Mouse (Mus musculus) forebrain, embryonic 10.5 days (tissue): ENCODE results near the gene Wdr27. TPM values are rescaled to one million over a fixed set of nuclear protein-coding genes. Genes with fewer than 3 reads are reported as not detected.
"Not testable (repeated sequence)": the region's sequence is repeated elsewhere in the genome, so short reads cannot be mapped to it uniquely, and the experiment has no call there.

Experiments used
- DNase-seq: peaks from one replicate; pipeline ENCODE4 v3.0.0-alpha.2; 2017; ENCODE audit warnings: low spot score; ENCODE audit errors: extremely low spot score
- H3K27ac ChIP-seq: fragments of 300-500 bp; sonication (generic); 2 replicates; pipeline ENCODE4 v1.5.1; 2016; ENCODE audit warnings: mild to moderate bottlenecking
- H3K27me3 ChIP-seq: fragments of 300-500 bp; sonication (generic); 2 replicates; pipeline ENCODE4 v1.6.1; 2016; ENCODE audit warnings: mild to moderate bottlenecking; ENCODE audit not compliant: poor library complexity, severe bottlenecking
- H3K36me3 ChIP-seq: fragments of 300-500 bp; sonication (generic); replicated peaks from 2 replicates; pipeline ENCODE4 v1.6.1; 2016; ENCODE audit warnings: mild to moderate bottlenecking, moderate library complexity
- H3K4me1 ChIP-seq: fragments of 300-500 bp; sonication (generic); 2 replicates; pipeline ENCODE4 v1.6.1; 2016
- H3K4me3 ChIP-seq: fragments of 300-500 bp; sonication (generic); 2 replicates; pipeline ENCODE4 v1.5.1; 2016; ENCODE audit warnings: mild to moderate bottlenecking, moderate library complexity
- H3K9me3 ChIP-seq: fragments of 300-500 bp; sonication (generic); 2 replicates; pipeline ENCODE4 v1.6.1; 2016; ENCODE audit warnings: mild to moderate bottlenecking, moderate library complexity
- WGBS: fragments of 180-500 bp; shearing (Covaris S2); methylation state at CpG from one replicate; pipeline ENCODE4 v1.1.7; 2016; 5-methylcytosine and 5-hydroxymethylcytosine counted together
- polyA plus RNA-seq: library from polyadenylated mRNA; unstranded; fragments of >200 nt; fragmentation: Nextera tagmentation; extraction: Ambion mirVana; gene quantifications from 2 replicates; pipeline ENCODE4 v1.2.1, GENCODE M21; 2016

Wdr27 gene
- polyA plus RNA-seq, 1 experiment from 2014 or later: 5.1 TPM

DNA sequence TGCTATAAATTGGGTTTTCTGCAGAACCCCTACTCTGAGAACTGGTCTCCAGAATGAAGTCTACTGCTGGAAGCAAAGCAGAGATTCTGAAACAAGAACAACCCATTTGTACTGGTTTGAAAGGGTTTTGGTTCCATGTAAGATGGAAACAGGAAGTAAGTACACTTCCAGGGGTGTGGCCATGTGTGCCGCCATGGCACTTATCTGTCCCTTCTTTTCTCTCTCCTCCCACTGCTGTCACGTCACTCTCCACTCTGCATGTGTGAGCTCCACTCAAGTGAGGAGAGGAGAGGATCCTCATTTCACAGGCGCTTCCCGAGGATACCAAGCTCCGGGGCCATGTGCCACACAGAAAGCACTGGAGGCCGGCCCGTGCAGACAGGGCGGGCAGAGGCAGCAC is 10.5 kb upstream of the Wdr27 start:
- H3K4me1 ChIP-seq: no peaks in the 10 kb centered on the region
- H3K9me3 ChIP-seq: no peaks in the 10 kb centered on the region
- H3K27me3 ChIP-seq: no peaks in the 10 kb centered on the region
- no peak overlapping the region for H3K4me3 ChIP-seq
- peaks cover 64% of the 10 kb centered on the region for H3K36me3 ChIP-seq
- H3K27ac ChIP-seq: no peak overlapping the region
- no peak for DNase-seq
- 88% methylated on average over 8 of the region's 8 CpGs for WGBS

DNA sequence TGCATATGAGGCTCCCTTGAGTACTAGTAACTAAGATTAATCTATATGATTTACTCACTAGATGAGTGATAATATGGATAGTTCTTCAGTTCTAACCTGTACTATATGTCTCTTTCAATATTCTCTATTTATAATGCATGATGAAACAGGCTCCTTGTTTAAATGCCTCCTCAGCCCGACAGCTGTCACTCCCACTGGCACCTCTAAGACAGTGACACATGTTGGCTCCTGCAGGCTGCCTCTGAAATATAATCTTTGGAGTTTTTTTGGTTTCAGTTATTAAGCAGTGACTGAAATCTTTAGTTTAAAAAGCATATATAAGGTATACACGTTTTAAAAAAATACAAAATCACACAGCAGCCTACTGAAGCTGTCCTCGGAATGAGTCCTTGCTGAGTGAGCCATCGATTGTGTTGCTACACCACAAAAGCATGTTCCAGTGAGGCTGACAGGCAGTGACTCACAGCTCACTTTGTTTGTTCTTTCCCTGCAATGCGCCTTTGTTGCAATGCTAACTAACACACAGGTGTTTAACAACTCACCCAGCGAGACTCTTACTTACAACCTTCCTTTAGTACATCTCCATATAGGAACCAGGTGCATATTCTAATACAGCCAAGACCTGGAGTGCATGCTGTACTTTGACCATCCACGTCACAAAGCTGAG is 6.3 kb upstream of the Wdr27 start:
- Histone ChIP-seq H3K36me3 (peaks cover 87% of the 10 kb centered on the region), H3K4me1 (peaks cover 8% of the 10 kb centered on the region), H3K4me3 (no peak overlapping the region), H3K9me3 (no peaks in the 10 kb centered on the region), H3K27me3 (no peaks in the 10 kb centered on the region), H3K27ac (no peak overlapping the region)
- 90% methylated on average over 7 of the region's 7 CpGs for WGBS
- no peak for DNase-seq

GRCm38 (mm10) chr17:14944551-14944950 is 1.6 kb upstream of the Wdr27 start:
- Histone ChIP-seq H3K36me3 (peaks cover 53% of the 10 kb centered on the region), H3K27ac (no peak overlapping the region), H3K27me3 (no peaks in the 10 kb centered on the region), H3K4me1 (peaks cover 30% of the 10 kb centered on the region), H3K4me3 (peak overlapping the region; percentile 83), H3K9me3 (no peaks in the 10 kb centered on the region)
- 88% methylated on average over 1 of the region's 1 CpGs for WGBS
- no peak for DNase-seq

GRCm38 (mm10) chr17:14943729-14944059 is 736 bp upstream of the Wdr27 start:
- DNase-seq: no peak
- Histone ChIP-seq H3K9me3 (no peaks in the 10 kb centered on the region), H3K27me3 (no peaks in the 10 kb centered on the region), H3K4me3 (peak overlapping the region; percentile 83), H3K4me1 (peaks cover 30% of the 10 kb centered on the region), H3K36me3 (peaks cover 44% of the 10 kb centered on the region), H3K27ac (peak overlapping the region; percentile 85)
- WGBS: 26% methylated on average over 16 of the region's 16 CpGs

DNA sequence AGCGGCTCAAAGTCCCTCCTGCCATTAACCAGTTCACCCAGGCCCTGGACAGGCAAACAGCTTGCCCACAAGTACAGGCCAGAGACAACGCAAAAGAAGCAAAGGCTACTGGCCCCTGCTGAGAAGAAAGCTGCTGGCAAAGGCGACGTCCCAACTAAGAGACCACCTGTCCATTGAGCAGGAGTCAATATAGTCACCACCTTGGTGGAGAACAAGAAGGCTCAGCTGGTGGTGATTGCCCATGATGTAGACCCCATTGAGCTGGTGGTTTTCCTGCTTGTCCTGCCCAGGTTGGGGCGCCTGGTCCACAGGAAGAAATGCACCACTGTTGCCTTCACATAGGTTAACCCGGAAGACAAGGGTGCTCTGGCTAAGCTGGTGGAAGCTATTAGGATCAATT is 777 bp downstream of the Wdr27 start:
- 0 out of 2 replicates have a peak overlapping the region, but pooled peaks have one; percentile 85 for H3K27ac ChIP-seq

GRCm38 (mm10) chr17:14935841-14936605 is 6.9 kb downstream of the Wdr27 start:
- no peak for DNase-seq
- 77% methylated on average over 5 of the region's 5 CpGs for WGBS
- Histone ChIP-seq H3K27me3 (no peaks in the 10 kb centered on the region), H3K9me3 (no peaks in the 10 kb centered on the region), H3K36me3 (no peaks in the 10 kb centered on the region), H3K4me1 (no peaks in the 10 kb centered on the region), H3K4me3 (no peak overlapping the region), H3K27ac (no peak overlapping the region)

More for the DNA sequence above, 777 bp downstream of the Wdr27 start:
- H3K9me3 ChIP-seq, DNase-seq, H3K27me3 ChIP-seq: not testable (repeated sequence)
- Histone ChIP-seq H3K4me3 (peak overlapping the region; percentile 83), H3K4me1 (peaks cover 30% of the 10 kb centered on the region), H3K36me3 (peaks cover 32% of the 10 kb centered on the region)
- WGBS: 67% methylated on average over 6 of the region's 6 CpGs

DNA sequence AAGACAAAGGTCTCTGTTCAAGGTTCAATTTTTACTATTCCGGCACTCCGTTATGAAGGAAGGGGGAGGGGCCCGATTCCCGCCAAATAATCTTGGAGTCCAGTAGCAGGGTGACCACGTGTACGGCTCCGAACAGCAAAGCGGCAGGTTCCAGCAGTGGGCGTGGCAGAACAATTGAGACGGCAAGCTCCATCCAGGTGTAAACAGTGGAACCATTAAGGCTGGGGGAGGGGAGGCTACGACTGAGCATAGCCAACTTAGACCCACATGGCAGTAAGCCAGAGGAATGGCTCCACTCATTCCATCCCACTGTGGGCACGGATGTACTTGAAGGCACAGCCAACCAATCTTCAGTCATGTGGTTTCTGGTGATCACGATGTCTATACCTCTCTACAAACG is 7.7 kb downstream of the Wdr27 start:
- H3K4me1 ChIP-seq, H3K9me3 ChIP-seq, H3K27me3 ChIP-seq, H3K36me3 ChIP-seq, H3K4me3 ChIP-seq, DNase-seq, H3K27ac ChIP-seq: not testable (repeated sequence)
- WGBS: 87% methylated on average over 14 of the region's 14 CpGs

DNA sequence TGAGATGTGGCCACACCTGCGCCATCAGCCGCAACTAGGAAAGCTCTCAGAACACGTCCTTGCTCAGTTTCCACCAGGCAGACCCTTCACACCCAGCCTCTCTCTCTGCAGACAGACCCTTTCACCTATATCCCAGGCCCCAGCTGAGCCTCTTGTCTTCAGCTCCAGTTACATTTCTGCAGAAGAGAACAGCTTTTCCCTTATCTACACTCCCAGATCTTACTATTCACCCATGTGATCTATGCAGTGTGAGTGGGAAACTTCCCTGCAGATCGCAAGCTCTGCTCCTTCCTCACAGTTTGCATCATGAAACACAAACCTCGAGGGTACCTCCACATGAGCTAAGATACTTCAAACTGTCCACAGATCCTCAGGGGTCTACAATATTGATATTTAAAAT is 11.5 kb downstream of the Wdr27 start:
- Histone ChIP-seq H3K4me1 (no peaks in the 10 kb centered on the region), H3K4me3 (no peak overlapping the region), H3K9me3 (no peaks in the 10 kb centered on the region), H3K27me3 (no peaks in the 10 kb centered on the region), H3K36me3 (no peaks in the 10 kb centered on the region), H3K27ac (no peak overlapping the region)
- WGBS: 93% methylated on average over 5 of the region's 5 CpGs
- no peak for DNase-seq

- Histone ChIP-seq H3K36me3 (no peaks in the 10 kb centered on the region), H3K9me3 (no peaks in the 10 kb centered on the region), H3K27me3 (no peaks in the 10 kb centered on the region), H3K4me3 (no peak overlapping the region), H3K4me1 (no peaks in the 10 kb centered on the region), H3K27ac (no peak overlapping the region)
- DNase-seq: no peak
- WGBS: 91% methylated on average over 7 of the region's 7 CpGs
Observed at GRCm38 (mm10) chr17:14930697-14931096, 12.3 kb downstream of the Wdr27 start.

- Histone ChIP-seq H3K36me3 (no peaks in the 10 kb centered on the region), H3K4me1 (no peaks in the 10 kb centered on the region), H3K27ac (no peak overlapping the region), H3K27me3 (no peaks in the 10 kb centered on the region), H3K9me3 (no peaks in the 10 kb centered on the region), H3K4me3 (no peak overlapping the region)
- WGBS: 71% methylated on average over 5 of the region's 5 CpGs
- no peak for DNase-seq
Observed at GRCm38 (mm10) chr17:14928631-14929030, 14.3 kb downstream of the Wdr27 start.

GRCm38 (mm10) chr17:14927644-14928218 is 15.2 kb downstream of the Wdr27 start:
- WGBS: 86% methylated on average over 8 of the region's 8 CpGs
- Histone ChIP-seq H3K36me3 (no peaks in the 10 kb centered on the region), H3K9me3 (no peaks in the 10 kb centered on the region), H3K4me1 (no peaks in the 10 kb centered on the region), H3K4me3 (no peak overlapping the region), H3K27ac (no peak overlapping the region), H3K27me3 (no peaks in the 10 kb centered on the region)
- DNase-seq: no peak

- WGBS: 69% methylated on average over 6 of the region's 6 CpGs
- DNase-seq: no peak
- Histone ChIP-seq H3K4me3 (no peak overlapping the region), H3K4me1 (no peaks in the 10 kb centered on the region), H3K9me3 (no peaks in the 10 kb centered on the region), H3K27me3 (no peaks in the 10 kb centered on the region), H3K36me3 (no peaks in the 10 kb centered on the region), H3K27ac (no peak overlapping the region)
Observed at GRCm38 (mm10) chr17:14921582-14921981, 21.4 kb downstream of the Wdr27 start.

GRCm38 (mm10) chr17:14917866-14918265 is 25.1 kb downstream of the Wdr27 start:
- Histone ChIP-seq H3K9me3 (no peaks in the 10 kb centered on the region), H3K27ac (no peak overlapping the region), H3K4me1 (no peaks in the 10 kb centered on the region), H3K27me3 (no peaks in the 10 kb centered on the region), H3K4me3 (no peak overlapping the region), H3K36me3 (no peaks in the 10 kb centered on the region)
- WGBS: 93% methylated on average over 8 of the region's 8 CpGs
- DNase-seq: no peak
